Mouse (Mus musculus) central nervous system, embryonic 14 days (tissue): Measurements from ENCODE around the gene Ins2. TPM values are rescaled to one million over a fixed set of nuclear protein-coding genes. Genes with fewer than 3 reads are reported as not detected.

Experiments
- polyA plus RNA-seq: library from polyadenylated mRNA; depleted of rRNA; stranded (reverse); fragments of >200 nt; gene quantifications from 2 replicates; pipeline ENCODE4 v1.2.3, GENCODE M21; 2012; rRNA removed

The Ins2 gene
- polyA plus RNA-seq = 0.44 and 0.63 TPM in 2 replicates

DNA sequence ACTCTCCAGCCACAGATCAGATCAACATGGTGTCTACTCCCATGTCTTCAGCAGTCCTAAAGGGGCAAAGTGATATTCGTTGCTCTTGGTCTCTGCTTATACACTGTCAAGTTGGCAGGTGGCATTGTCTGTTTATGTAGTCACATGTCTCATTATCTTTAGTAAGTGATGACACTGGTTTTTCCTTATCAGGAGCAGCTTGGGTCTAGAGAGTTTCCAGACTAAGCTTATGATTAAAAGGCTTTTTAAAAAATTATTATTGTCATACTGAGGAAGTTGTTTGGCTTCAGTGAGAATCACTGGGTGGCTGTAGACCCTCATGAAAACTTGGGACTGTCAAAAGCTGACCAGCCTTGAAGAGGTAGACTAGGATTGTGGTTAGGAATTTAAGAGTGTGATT, at the start of gene Ins2:
Gene Ins2, minus strand, starts transcription at position 101 of the 400 bp plus-strand sequence.

DNA sequence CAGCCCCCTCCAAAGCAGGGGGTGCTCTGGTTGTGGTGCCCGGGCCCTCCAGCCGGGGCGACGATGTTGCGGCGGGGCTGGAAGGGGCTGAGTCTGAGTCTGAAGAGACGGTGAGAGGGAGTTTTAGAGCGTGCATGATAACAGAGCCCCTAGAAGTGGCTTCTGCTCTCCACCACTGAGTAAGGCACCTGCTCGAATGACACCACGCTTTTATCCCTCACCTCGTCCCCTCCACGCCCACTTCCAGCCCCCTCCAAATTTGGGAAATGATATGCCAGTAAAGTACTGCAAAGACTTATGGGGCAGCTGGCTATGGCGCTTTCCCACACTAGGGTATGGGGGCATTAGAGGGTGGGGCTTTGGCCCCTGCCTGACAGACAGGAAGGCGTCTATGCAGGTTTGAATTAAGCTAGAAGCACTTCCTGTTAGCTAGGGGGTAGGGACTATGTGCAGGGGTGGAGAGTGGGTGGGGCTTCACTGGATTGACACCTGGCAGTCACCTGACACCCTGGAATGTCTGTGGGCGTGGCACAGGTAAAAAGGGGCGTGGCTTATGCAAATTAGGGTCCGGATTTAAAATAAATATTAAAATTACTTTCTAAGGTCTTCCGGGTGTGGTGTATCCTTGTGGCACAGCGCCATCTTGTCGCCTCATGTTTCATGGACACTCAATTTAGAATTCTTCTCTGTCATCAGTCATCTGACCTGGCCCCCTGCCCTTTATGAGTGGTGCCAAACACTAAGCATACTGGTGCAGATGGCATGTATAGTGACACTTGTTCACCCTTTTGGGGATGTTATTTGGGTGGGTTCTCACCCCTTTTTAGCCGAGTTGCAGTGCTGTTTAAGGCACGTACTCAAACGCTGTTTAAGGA, 73.2 kb downstream of the Ins2 start, which contains the start of gene Gm49394:
Gene Gm49394, minus strand, starts transcription at position 192 of the 875 bp plus-strand sequence.

DNA sequence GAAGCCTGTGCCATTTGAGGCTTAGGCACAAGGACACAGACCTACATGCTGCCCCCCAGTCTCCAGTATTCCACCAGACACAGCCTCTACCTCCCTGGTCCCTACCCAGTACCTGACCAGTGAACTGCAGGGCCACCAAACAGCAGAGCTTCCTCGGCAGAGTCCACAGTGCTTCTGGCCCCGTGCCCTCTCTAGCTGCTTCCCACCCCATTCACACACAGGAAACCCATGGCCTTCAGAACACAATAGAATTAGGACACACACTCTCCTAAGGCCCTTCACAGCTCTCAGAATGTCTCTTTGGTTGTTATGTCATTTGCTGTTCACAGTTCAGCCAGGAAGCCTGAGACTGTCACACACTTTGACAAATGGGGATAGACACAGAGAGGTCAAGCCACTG, 76.5 kb downstream of the Ins2 start, which contains the start of gene Igf2:
Gene Igf2, minus strand, starts transcription at position 158 of the 400 bp plus-strand sequence.

Other genes starting within 250 kb of the Ins2 start
- 1.0 and 22.7 TPM in 2 replicates for gene Tnnt3, start 244.5 kb downstream of the Ins2 start, polyA plus RNA-seq
- gene Mrpl23, start 210.7 kb downstream of the Ins2 start, polyA plus RNA-seq = 79.9 and 82.3 TPM in 2 replicates
- gene Igf2, start 76.6 kb downstream of the Ins2 start, polyA plus RNA-seq = 387 and 1,046 TPM in 2 replicates
- 0.12 and 0.28 TPM in 2 replicates for gene Gm49394, start 73.4 kb downstream of the Ins2 start, polyA plus RNA-seq
- 12.1 and 19.5 TPM in 2 replicates for gene Th, start 187.7 kb upstream of the Ins2 start, polyA plus RNA-seq
- gene Ascl2, start 225.9 kb upstream of the Ins2 start, polyA plus RNA-seq = 0.91 and 0.97 TPM in 2 replicates